Mouse (Mus musculus) C2C12 (cell line): ENCODE results near the gene Rbm20. TPM values are rescaled to one million over a fixed set of nuclear protein-coding genes. Genes with fewer than 3 reads are reported as not detected.
A peak's percentile ranks its signal among the peaks of the same experiment; 100 is the strongest.

Experiments used
- H3K27me3 ChIP-seq: one replicate; pipeline ENCODE4 v1.6.1; 2011; ENCODE audit not compliant: control insufficient read depth, insufficient read depth, insufficient read length
- H3K36me3 ChIP-seq: one replicate; pipeline ENCODE4 v1.6.1; 2011; ENCODE audit not compliant: control insufficient read depth, insufficient read depth
- H3K4me3 ChIP-seq: one replicate; pipeline ENCODE4 v1.5.1; 2011; ENCODE audit warnings: mild to moderate bottlenecking, control low read depth; ENCODE audit not compliant: poor library complexity, insufficient read depth, severe bottlenecking
- H3K79me2 ChIP-seq: one replicate; pipeline ENCODE4 v1.6.1; 2011; ENCODE audit not compliant: control insufficient read depth, insufficient read depth
- H3K79me3 ChIP-seq: one replicate; pipeline ENCODE4 v1.6.1; 2011; ENCODE audit warnings: low read depth, control low read depth
- H3ac ChIP-seq: one replicate; pipeline ENCODE3; 2011; ENCODE audit warnings: low read depth; ENCODE audit not compliant: control insufficient read depth, insufficient read length
- CEBPB ChIP-seq: IDR thresholded peaks from one replicate; pipeline ENCODE4 v1.6.1; 2011; ENCODE audit warnings: low read depth, mild to moderate bottlenecking, control low read depth, moderate library complexity
- CTCF ChIP-seq: IDR thresholded peaks from one replicate; pipeline ENCODE4 v1.5.1; 2011; ENCODE audit not compliant: control insufficient read depth, insufficient read depth, insufficient read length
- FOSL1 ChIP-seq: IDR thresholded peaks from one replicate; pipeline ENCODE4 v1.8.0; 2011; ENCODE audit warnings: mild to moderate bottlenecking, low read length; ENCODE audit not compliant: poor library complexity, insufficient read depth, severe bottlenecking
- MAX ChIP-seq: IDR thresholded peaks from one replicate; pipeline ENCODE4 v1.6.1; 2011; ENCODE audit warnings: mild to moderate bottlenecking, control low read depth
- MYOD1 ChIP-seq: IDR thresholded peaks from one replicate; pipeline ENCODE4 v1.6.1; 2011; ENCODE audit warnings: low read depth; ENCODE audit not compliant: control insufficient read depth, insufficient read length
- MYOG ChIP-seq: IDR thresholded peaks from one replicate; pipeline ENCODE4 v1.6.1; 2011; ENCODE audit not compliant: control insufficient read depth, insufficient read length; ENCODE audit errors: extremely low read depth
- USF1 ChIP-seq: IDR thresholded peaks from one replicate; pipeline ENCODE4 v1.6.1; 2011; ENCODE audit warnings: low read depth, mild to moderate bottlenecking, control low read depth, moderate library complexity
- polyA plus RNA-seq: library from polyadenylated mRNA; unstranded; fragments of >200 nt; fragmentation: generic; extraction: Trizol; gene quantifications from one replicate; pipeline ENCODE4 v1.2.1, GENCODE M21; 2012; ENCODE audit warnings: missing spikeins

The Rbm20 gene
- polyA plus RNA-seq, 1 experiment, result 23.1 TPM

- TF ChIP-seq CTCF, result no peak
- TF ChIP-seq MYOG, result no peak
- Histone ChIP-seq H3K79me3 (no peaks in the 10 kb centered on the region), H3K27me3 (no peaks in the 10 kb centered on the region), H3K36me3 (peaks cover 25% of the 10 kb centered on the region), H3K4me3 (no peak overlapping the region), H3ac (no peak overlapping the region), H3K79me2 (no peaks in the 10 kb centered on the region)
Measured at GRCm38 (mm10) chr19:53833745-53834369, 156.8 kb downstream of the Rbm20 start.

GRCm38 (mm10) chr19:53836569-53837454 lies 159.7 kb downstream of the Rbm20 start:
- Histone ChIP-seq H3K27me3 (no peaks in the 10 kb centered on the region), H3K79me3 (no peaks in the 10 kb centered on the region), H3K36me3 (peaks cover 32% of the 10 kb centered on the region), H3K4me3 (no peak overlapping the region), H3ac (no peak overlapping the region), H3K79me2 (no peaks in the 10 kb centered on the region)
- TF ChIP-seq CTCF (no peak), MYOD1 (peak; percentile 29)

GRCm38 (mm10) chr19:53838850-53839249 lies 161.7 kb downstream of the Rbm20 start:
- TF ChIP-seq CEBPB, result no peak
- no peak for TF ChIP-seq USF1
- no peak for TF ChIP-seq FOSL1
- no peak for TF ChIP-seq CTCF

GRCm38 (mm10) chr19:53839837-53840236 lies 162.7 kb downstream of the Rbm20 start:
- Histone ChIP-seq H3ac (no peak overlapping the region), H3K36me3 (peaks cover 29% of the 10 kb centered on the region), H3K79me3 (no peaks in the 10 kb centered on the region), H3K27me3 (no peaks in the 10 kb centered on the region), H3K79me2 (no peaks in the 10 kb centered on the region), H3K4me3 (no peak overlapping the region)
- TF ChIP-seq CTCF (no peak), FOSL1 (no peak), USF1 (no peak), MAX (no peak), MYOD1 (no peak), CEBPB (no peak), MYOG (no peak)

More at GRCm38 (mm10) chr19:53838850-53839249, 161.7 kb downstream of the Rbm20 start:
- H3K79me3 ChIP-seq, result no peaks in the 10 kb centered on the region
- no peak overlapping the region for H3K4me3 ChIP-seq
- peaks cover 34% of the 10 kb centered on the region for H3K36me3 ChIP-seq
- H3ac ChIP-seq, result no peak overlapping the region
- H3K79me2 ChIP-seq, result no peaks in the 10 kb centered on the region
- no peaks in the 10 kb centered on the region for H3K27me3 ChIP-seq

- Histone ChIP-seq H3K79me2 (no peaks in the 10 kb centered on the region), H3ac (no peak overlapping the region), H3K4me3 (no peak overlapping the region), H3K27me3 (no peaks in the 10 kb centered on the region), H3K79me3 (no peaks in the 10 kb centered on the region), H3K36me3 (peaks cover 24% of the 10 kb centered on the region)
- TF ChIP-seq CEBPB (no peak), USF1 (no peak), CTCF (no peak), MYOG (no peak), MYOD1 (no peak), FOSL1 (no peak), MAX (no peak)
Measured at GRCm38 (mm10) chr19:53841915-53842314, 164.8 kb downstream of the Rbm20 start.

- no peaks in the 10 kb centered on the region for H3K27me3 ChIP-seq
- H3K4me3 ChIP-seq, result no peak overlapping the region
- peaks cover 24% of the 10 kb centered on the region for H3K36me3 ChIP-seq
- no peaks in the 10 kb centered on the region for H3K79me2 ChIP-seq
- H3ac ChIP-seq, result no peak overlapping the region
- TF ChIP-seq CEBPB, result no peak
- no peak for TF ChIP-seq FOSL1
- TF ChIP-seq CTCF, result no peak
- no peak for TF ChIP-seq MYOG
- TF ChIP-seq MYOD1, result no peak
- no peak for TF ChIP-seq USF1
- TF ChIP-seq MAX, result no peak
- no peaks in the 10 kb centered on the region for H3K79me3 ChIP-seq
Measured at GRCm38 (mm10) chr19:53843972-53844371, 166.9 kb downstream of the Rbm20 start.
